Mouse (Mus musculus) cerebellum, adult 2 months (tissue): ENCODE data around the gene Ptpn14.

Source experiments
- CTCF ChIP-seq: fragments of 200-500 bp; IDR thresholded peaks from 2 replicates; pipeline ENCODE4 v1.5.1; 2011; ENCODE audit warnings: low read depth, mild to moderate bottlenecking, control low read depth, low read length, moderate library complexity, borderline replicate concordance; ENCODE audit not compliant: insufficient read depth
- POLR2A ChIP-seq: fragments of 200-500 bp; IDR thresholded peaks from 2 replicates; pipeline ENCODE4 v1.6.1; 2011; ENCODE audit warnings: low read length, control low read depth, borderline replicate concordance; ENCODE audit not compliant: insufficient read depth

DNA sequence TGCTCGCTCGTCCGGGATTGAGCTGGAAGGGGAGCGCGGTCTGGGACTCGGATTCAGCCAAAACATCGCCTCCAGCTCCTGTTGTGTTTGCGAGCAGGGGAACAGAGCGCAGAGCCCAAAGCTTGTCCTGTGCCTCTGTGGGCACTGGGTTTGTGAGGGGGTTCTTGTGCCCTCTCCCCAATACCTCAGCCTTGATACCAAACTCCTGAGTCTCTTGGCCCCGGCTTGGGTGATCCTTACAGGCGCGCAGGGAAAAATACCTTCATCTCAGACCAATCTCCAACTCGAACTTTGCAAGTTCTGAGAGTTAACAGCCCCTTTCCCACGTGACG, 682 bp downstream of the Ptpn14 start:
- TF ChIP-seq POLR2A (no peak), CTCF (no peak)
